Mouse (Mus musculus) activated CD4-positive, CD25-positive, alpha-beta regulatory T cell, adult 9 weeks (primary cell): ENCODE data around the gene Coasy. TPM values are rescaled to one million over a fixed set of nuclear protein-coding genes. Genes with fewer than 3 reads are reported as not detected.

Source experiments
- polyA plus RNA-seq: library from polyadenylated mRNA; unstranded; fragments of 100-300 nt; shearing (Covaris generic); gene quantifications from one replicate; pipeline ENCODE4 v1.2.1, GENCODE M21; 2017

Coasy gene
- polyA plus RNA-seq = 35.2 TPM

GRCm38 (mm10) chr11:101082208-101083082 lies at the start of gene Coasy:
TSS of gene Coasy (plus strand) at chr11:101082565.

DNA sequence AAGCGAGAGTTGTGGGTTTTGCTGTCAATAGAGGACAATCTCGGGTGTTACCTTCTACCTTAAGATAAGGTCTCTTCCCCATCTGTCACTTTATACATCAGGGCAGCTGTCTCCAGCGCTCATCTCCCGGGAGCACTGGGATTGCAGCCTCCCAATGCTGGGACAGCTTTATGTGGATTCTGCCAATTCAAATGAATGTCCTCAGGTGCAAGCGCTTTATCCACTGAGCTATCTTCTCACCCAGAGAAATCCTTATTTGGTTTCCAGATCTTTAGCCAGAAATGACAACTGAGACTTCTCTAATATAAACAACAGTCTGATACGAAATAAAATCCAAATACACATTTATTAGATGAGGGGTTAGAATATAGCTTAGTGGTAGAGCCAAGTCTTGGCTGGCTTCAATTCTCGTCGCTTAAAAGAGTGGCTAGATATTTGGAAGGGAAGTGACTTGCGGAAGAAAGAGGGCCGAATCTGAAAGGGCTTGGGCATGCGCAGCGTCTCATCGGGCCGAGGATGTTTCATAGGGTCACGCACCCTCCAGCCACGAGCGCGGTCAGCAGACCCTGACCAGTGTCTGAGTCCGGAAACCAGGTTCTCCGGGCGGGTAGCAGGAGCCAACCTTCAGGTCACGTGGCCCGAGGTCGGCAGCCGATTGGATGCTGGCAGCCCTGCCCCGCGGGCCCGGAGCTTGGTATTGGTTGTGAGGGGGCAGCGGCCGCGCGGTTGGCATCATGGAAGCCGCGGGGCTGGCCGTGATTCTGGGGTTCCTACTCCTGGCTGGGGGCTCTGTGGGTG lies 12.8 kb upstream of the Coasy start, which contains the start of gene Naglu:
Gene Naglu (plus strand): TSS at position 622 of the 798 bp plus-strand sequence.

GRCm38 (mm10) chr11:101078121-101078520 lies 4.2 kb upstream of the Coasy start, which contains the start of gene Hsd17b1:
TSS of gene Hsd17b1 (plus strand) at chr11:101078411.

DNA sequence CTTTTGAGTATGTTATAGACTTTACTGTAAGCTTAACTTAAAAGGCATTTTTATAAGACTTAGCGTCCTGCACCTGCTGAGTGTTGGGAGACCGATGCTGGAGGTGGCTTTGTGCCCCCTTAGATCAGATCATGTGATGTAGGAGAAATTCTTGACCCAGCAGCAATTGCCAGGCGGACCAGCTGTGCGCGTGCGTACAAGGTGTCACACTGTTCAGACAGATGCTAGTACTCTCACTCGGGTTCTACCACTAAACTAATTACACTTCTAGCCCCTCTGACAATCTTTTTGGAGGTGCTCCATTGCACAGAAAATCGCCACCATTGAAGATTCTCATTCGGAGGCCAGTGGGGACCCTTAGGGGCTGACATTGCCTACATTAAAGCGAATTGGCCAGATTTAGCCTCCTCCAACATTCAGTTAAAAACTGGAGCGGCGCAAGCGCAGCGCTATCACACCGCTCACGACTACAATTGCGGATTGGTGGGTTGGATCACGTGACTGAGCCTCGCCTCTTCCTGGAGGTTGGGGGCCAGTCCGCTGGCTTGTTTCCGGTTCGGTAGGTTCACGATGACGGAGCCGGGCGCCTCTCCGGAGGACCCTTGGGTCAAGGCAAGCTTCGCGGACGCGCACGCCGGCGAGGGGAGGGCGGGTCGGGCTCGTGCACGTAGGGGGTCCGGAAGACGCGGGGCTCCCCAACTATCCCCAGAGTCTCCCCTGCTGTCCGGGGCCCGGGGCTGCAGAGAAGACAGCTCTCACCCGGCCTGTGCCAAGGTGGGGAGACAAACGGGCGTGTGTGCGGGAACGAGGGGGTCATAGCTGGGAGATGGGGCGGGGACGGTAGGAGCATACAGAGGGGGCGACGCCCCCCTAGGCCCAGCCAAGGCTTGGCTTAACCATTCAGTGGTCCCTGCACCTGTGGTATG lies 4.7 kb downstream of the Coasy start, which contains the start of gene Mlx:
Gene Mlx (plus strand): TSS at position 522 of the 926 bp plus-strand sequence.

GRCm38 (mm10) chr11:101095314-101096024 lies 13.1 kb downstream of the Coasy start, which contains the start of gene Psmc3ip:
TSS of gene Psmc3ip (minus strand) at chr11:101095436.

DNA sequence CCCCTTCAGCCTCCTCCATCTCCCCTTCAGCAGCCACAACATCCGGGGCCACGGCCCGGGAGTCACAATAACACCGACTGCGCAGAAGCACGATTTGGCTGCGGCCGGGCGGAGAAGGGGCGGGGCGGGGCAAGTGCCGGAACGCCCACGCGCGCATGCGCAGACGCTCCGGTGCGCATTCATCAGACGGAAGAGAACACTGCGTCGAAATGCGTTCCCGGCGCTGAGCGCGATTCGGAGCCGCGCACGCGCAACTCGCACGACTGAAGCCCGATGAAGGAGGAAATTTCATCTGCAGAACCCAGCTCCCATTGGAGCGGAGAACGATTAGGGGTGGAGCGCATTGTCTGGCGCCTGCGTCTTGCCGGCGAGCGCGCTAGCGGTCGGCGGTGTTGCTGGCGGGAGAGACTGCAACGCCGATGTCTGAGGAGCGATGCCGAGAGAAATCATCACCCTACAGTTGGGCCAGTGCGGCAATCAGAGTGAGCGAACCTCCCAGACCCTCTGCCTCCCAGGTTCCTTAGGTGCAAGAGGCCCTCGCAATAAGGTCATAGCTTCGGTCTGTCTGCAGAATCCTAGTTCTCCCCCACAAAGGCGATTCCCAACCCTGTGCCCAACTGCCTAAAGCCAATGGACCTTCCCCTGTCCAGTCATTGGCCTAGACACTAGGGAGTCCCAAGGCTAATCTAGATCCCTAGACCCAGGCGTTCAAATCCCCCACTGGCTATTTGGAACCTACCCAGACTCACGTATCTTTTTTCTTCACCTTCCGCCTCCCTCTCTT lies 37.6 kb downstream of the Coasy start, which contains the start of the genes Retreg3 and Tubg1:
Gene Retreg3 (minus strand): TSS at position 133 of the 784 bp plus-strand sequence.
Gene Tubg1 (plus strand): TSS at position 178 of the 784 bp plus-strand sequence.

Other genes with a start within 250 kb of the Coasy start
- gene Stat5b, start 231.8 kb upstream of the Coasy start, polyA plus RNA-seq = 173 TPM
- gene Stat5a, start 223.2 kb upstream of the Coasy start, polyA plus RNA-seq = 102 TPM
- gene Stat3, start 143.0 kb upstream of the Coasy start, polyA plus RNA-seq = 307 TPM
- gene Cavin1, start 111.7 kb upstream of the Coasy start, polyA plus RNA-seq = 0.38 TPM
- gene Atp6v0a1, start 73.1 kb upstream of the Coasy start, polyA plus RNA-seq = 10.3 TPM
- 6.7 TPM for gene Naglu, start 12.6 kb upstream of the Coasy start, polyA plus RNA-seq
- 0.42 TPM for gene Hsd17b1, start 4.2 kb upstream of the Coasy start, polyA plus RNA-seq
- 126 TPM for gene Mlx, start 4.7 kb downstream of the Coasy start, polyA plus RNA-seq
- gene Psmc3ip, start 12.9 kb downstream of the Coasy start, polyA plus RNA-seq = 8.4 TPM
- 70.2 TPM for gene Retreg3, start 37.3 kb downstream of the Coasy start, polyA plus RNA-seq
- 45.3 TPM for gene Tubg1, start 37.4 kb downstream of the Coasy start, polyA plus RNA-seq
- 4.3 TPM for gene Tubg2, start 73.3 kb downstream of the Coasy start, polyA plus RNA-seq
- gene Cntnap1, start 88.0 kb downstream of the Coasy start, polyA plus RNA-seq = 0.13 TPM
- 0.24 TPM for gene Plekhh3, start 88.8 kb downstream of the Coasy start, polyA plus RNA-seq
- 1.9 TPM for gene Ccr10, start 92.9 kb downstream of the Coasy start, polyA plus RNA-seq
- gene Ezh1, start 143.9 kb downstream of the Coasy start, polyA plus RNA-seq = 96.4 TPM
- gene Ramp2, start 163.5 kb downstream of the Coasy start, polyA plus RNA-seq = not detected
- 157 TPM for gene Vps25, start 171.1 kb downstream of the Coasy start, polyA plus RNA-seq
- gene Wnk4, start 178.0 kb downstream of the Coasy start, polyA plus RNA-seq = 2.4 TPM
- gene Cntd1, start 196.4 kb downstream of the Coasy start, polyA plus RNA-seq = not detected
- gene Coa3, start 196.5 kb downstream of the Coasy start, polyA plus RNA-seq = 130 TPM
- 217 TPM for gene Becn1, start 219.7 kb downstream of the Coasy start, polyA plus RNA-seq
- 156 TPM for gene Psme3, start 233.6 kb downstream of the Coasy start, polyA plus RNA-seq
- 4.1 TPM for gene Aoc2, start 242.5 kb downstream of the Coasy start, polyA plus RNA-seq
- not detected for gene Aoc3, start 248.0 kb downstream of the Coasy start, polyA plus RNA-seq